Mouse (Mus musculus): ENCODE data around the gene Tmem45b.
"Not testable (repeated sequence)": the region's sequence is repeated elsewhere in the genome, so short reads cannot be mapped to it uniquely, and the experiment has no call there.

Gene Tmem45b

GRCm38 (mm10) chr9:31463692-31464474 is at the start of gene Tmem45b:
TSS of gene Tmem45b (minus strand) at chr9:31464462.
- DNase-seq (ENCODE audit: low spot score in 2 of 2), result no peak

DNA sequence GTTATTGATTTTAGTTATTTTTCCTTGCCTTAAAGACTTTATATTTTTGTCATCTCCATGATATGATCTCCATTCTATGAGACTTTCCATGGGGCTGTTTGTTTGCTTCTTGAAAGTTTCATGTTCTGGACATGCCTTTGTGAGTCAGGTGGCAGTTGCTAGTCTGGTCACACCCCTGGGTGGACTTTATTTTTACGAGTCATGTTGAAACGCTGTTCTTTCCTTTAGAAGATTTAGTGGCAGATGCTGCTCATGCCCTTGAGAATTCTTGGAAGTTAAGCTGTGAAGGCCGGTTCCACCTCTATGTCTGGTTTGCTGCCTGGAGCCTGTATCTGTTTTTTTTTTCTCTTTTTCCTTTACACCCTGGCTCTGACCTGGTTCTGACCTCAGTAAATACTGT is 43.9 kb upstream of the Tmem45b start:
- no peak for DNase-seq (ENCODE audit: low spot score in 2 of 2)

GRCm38 (mm10) chr9:31501221-31501620 is 37.0 kb upstream of the Tmem45b start:
- not testable (repeated sequence) for DNase-seq (ENCODE audit: low spot score in 2 of 2)

- DNase-seq (ENCODE audit: low spot score in 2 of 2), result no peak
Measured at GRCm38 (mm10) chr9:31463190-31463589, 1.1 kb downstream of the Tmem45b start.

GRCm38 (mm10) chr9:31454356-31454755 is 9.9 kb downstream of the Tmem45b start:
- DNase-seq (ENCODE audit: low spot score in 2 of 2), result no peak

DNA sequence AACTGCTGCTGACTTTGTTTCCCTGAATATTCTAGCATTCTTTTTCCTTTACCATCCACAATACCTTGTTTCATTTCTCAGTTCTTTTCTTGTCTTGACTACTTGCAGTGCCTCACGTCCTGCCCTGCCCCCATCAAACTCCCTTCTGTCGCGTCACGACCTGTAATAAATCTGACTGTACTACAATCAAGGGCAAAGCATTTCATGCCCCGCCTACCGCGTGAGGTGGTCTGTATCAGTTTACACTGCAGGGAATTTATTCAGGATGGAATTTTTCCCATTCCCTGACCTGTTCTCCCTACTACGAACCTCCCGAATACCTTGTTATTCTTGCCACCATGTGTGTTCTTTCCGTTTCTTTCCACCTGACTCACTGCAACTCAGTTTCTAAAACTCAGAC is 12.1 kb downstream of the Tmem45b start:
- no peak for DNase-seq (ENCODE audit: low spot score in 2 of 2)

GRCm38 (mm10) chr9:31449145-31449772 is 15.0 kb downstream of the Tmem45b start:
- no peak for DNase-seq (ENCODE audit: low spot score in 2 of 2)

DNA sequence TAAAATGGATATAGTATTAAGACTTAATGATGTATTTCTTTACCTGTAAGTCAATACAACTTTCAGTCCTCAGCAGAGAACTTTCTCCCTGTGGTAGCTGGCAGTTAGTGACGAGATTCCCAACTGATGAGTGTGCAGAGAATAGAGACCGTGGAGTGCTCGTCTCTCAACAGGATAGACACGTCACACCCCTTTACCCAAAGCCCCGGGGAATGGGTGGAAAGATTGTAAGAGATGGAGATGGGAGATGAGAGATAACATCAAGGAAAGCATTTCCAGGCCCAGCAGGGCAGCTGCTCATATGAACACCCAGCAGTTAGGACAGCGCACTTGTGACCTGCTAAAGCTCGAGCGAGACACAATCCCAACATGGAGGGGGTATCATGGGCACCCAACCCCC is 20.0 kb downstream of the Tmem45b start:
- no peak for DNase-seq (ENCODE audit: low spot score in 2 of 2)

DNA sequence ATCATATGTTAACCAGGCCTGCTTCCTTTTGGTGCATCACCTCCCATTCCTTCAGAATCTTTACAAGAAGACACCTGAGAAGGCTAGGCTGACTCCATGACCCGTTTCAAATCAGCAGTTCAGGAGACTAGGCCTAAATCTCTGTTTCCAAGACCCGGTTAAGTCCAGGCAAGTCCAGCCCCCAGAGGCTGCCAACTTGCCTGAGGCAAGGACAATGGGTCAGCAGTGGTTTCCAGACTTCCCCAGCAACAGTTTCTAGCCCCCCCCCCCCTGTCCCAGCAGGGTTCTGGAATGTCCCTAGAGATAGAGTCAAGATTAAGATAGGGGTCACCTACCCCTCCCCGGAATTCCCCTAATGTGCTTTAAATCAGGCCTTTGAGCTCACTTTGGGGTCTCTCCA is 22.8 kb downstream of the Tmem45b start:
- no peak for DNase-seq (ENCODE audit: low spot score in 2 of 2)

GRCm38 (mm10) chr9:31440366-31440765 is 23.9 kb downstream of the Tmem45b start:
- no peak for DNase-seq (ENCODE audit: low spot score in 2 of 2)

DNA sequence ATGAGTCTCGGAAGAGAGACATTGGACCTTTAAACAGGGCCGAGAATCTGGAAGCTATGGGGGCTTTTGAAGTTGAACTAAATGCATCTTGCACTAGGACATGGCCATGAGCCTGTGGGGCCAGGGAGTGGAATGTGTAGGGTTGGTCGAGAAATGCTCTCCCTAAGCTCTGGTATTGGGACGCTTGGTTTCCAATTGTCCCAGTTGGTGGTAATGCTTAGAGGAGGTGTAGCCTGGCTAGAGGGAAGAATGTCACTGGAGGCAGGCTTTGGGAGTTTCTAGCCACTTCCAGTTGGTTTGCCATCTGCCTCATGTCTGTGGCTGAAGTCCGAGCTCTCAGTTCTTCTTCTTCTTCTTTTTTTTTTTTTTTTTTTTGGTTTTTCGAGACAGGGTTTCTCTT is 24.9 kb downstream of the Tmem45b start:
- DNase-seq (ENCODE audit: low spot score in 2 of 2), result no peak

GRCm38 (mm10) chr9:31438834-31439233 is 25.4 kb downstream of the Tmem45b start:
- DNase-seq (ENCODE audit: low spot score in 2 of 2), result no peak

DNA sequence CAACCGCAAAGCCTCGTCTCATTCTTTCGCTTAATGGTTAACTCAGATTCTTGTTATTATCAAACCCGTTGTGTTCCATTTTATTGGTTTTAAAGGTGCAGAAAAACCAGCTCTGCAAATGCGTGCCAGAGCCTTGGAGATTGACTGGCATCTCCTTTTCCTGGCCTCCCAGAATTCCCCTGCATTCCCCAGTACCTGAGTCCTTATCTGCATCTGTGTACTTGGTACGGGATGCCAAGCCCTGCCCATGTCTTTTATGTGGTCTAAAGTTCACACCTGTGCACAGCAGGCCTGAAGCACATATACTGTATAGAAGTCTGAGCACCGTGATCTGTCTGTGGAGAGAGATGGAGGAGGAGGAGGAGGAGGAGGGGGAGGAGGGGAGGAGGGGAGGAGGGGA is 26.4 kb downstream of the Tmem45b start:
- DNase-seq (ENCODE audit: low spot score in 2 of 2), result no peak

DNA sequence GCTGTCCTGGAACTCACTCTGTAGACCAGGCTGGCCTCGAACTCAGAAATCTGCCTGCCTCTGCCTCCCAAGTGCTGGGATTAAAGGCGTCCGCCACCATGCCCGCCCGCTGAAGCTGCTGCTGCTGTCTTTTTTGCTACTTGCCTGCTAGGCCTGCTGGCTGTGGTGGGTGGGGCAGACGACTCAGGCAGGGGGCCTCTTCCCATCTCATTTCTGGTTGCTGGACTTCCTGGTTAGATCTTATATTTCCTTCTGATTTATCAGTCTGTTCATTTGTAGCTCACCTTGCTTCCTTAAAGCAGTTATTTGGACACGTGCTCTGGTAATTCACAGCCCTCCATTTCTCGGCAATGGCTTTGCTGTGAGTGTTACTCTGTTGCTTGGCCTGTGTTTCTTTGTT is 28.8 kb downstream of the Tmem45b start:
- DNase-seq (ENCODE audit: low spot score in 2 of 2), result no peak

DNA sequence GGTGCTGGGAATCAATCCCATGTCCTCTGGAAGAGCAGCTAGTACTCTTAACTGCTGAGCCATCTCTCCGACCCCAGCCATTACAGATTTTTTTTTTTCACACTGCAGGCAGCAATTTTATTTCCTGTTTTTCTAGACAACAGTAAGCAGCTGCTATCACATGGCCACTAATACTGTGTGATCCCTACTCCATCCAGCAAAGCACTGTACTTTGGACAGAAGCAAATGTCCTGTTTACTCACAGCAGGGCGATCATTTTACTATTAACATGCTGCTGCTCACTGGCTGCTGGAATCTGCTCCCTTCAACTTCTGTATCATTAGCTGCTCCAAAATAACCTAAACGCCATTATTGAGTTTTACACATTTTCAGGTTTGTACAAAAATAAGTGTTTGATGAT is 30.8 kb downstream of the Tmem45b start:
- DNase-seq (ENCODE audit: low spot score in 2 of 2), result no peak

- DNase-seq (ENCODE audit: low spot score in 2 of 2), result no peak
Measured at GRCm38 (mm10) chr9:31432336-31432975, 31.8 kb downstream of the Tmem45b start.

DNA sequence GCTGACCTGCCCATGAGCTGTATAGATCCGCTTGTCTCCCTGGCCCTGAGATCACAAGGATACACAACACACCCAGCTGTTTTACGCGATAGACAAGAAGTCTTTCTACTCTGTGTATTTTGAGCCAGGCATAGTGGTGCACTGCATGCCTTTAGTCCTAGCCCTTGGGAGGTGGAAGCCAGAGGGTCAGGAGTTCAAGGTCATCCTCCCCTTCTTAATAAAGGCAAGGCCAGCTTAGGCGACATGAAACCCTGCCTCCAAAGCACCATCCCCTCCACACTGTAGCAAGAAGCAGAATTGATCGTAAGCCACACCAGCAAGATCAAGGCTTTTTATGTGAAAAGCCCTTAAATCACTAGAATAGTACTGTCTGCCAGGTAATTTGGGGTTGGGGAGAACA is 32.5 kb downstream of the Tmem45b start:
- no peak for DNase-seq (ENCODE audit: low spot score in 2 of 2)

- no peak for DNase-seq (ENCODE audit: low spot score in 2 of 2)
Measured at GRCm38 (mm10) chr9:31430011-31430410, 34.3 kb downstream of the Tmem45b start.

- DNase-seq (ENCODE audit: low spot score in 2 of 2), result no peak
Measured at GRCm38 (mm10) chr9:31428971-31429370, 35.3 kb downstream of the Tmem45b start.

DNA sequence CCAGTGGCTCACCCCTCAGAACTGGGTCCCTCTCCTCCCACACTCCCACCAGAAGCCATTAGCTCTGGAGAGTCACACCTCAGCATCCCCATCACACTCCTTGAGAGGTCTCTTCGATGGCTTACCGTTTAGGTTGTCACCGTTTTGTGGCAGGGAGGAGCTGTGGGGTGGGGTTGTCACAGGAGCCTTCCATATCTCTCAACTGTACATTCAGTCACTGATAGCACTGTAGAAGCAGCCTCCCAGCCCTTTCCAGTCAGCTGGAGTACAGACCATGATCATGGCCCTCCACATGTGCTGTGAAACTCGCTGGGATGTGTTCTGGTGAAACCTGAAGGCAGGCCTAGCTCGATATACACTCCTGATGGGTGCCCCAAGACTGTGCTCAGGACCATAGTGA is 42.1 kb downstream of the Tmem45b start:
- DNase-seq (ENCODE audit: low spot score in 2 of 2), result no peak

DNA sequence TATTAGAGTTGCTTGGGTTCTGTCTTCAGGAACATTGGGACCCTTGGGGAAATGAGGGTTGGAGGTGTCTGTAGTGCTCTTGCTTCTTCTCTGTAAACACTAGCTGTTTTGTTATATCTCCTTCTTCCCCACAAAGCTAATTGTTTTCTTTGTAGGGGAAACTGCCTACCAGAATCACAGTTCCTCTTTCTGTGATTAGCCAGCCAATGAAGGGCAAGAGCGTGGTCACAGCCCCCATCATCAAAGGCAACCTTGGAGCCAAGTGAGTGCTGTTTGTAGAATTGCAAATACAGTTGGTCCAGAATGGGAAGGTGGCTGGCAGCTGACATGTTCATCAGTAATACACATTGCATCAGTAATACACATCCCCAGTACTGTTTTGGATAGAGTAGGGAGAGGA is 45.4 kb downstream of the Tmem45b start:
- no peak for DNase-seq (ENCODE audit: low spot score in 2 of 2)

DNA sequence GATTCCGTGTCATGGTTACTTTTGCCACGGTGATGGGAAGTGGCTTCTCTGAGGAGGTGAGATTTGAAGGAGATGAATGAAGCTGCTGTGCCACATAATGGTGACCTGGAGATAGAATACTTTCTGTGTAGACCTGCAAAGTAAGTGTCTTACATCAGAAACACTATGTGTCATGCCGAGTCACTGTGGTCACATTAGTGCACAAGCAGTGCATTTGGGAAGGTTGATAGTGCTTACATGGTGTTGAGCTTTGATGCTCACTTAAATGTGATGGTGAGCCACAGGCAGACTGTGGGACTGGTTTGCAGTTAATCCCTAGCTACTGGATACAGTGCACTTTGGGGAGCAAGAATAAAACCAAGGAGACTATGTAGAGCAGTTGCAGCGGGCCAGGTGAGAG is 52.1 kb downstream of the Tmem45b start:
- no peak for DNase-seq (ENCODE audit: low spot score in 2 of 2)

DNA sequence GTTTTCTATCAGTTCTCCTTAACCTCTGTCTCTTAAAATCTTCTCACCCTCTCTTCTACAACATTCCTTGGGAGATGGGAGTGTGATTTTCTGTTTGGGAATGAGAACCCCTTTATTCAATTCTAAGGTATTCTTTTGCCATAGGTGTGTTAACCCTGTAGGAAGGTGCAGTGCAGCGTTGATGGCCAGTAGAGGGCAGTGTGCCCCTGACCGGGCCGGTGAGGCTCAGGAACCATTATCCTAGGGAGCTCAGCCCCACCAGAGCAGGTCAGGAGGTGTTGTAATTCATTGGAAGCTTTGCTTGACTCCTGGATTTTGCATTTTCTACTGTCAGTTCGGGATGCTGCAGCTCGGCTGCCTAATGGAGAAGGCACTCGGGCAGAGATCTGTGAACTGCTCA is 59.0 kb downstream of the Tmem45b start:
- no peak for DNase-seq (ENCODE audit: low spot score in 2 of 2)
